Mouse (Mus musculus): Measurements from ENCODE around the gene B230104I21Rik. TPM values are rescaled to one million over a fixed set of nuclear protein-coding genes. Genes with fewer than 3 reads are reported as not detected.

B230104I21Rik gene
- polyA plus RNA-seq, 1 experiment, result not detected

GRCm38 (mm10) chr4:154390333-154391080, 54.6 kb downstream of the B230104I21Rik start:
- Histone ChIP-seq H3K36me3 (ENCODE audit: control insufficient read depth, insufficient read depth) (no peaks in the 10 kb centered on the region), H3K4me3 (no peak overlapping the region), H3K79me2 (ENCODE audit: control insufficient read depth, insufficient read depth) (no peaks in the 10 kb centered on the region), H3K27me3 (ENCODE audit: control insufficient read depth, insufficient read depth, insufficient read length) (no peaks in the 10 kb centered on the region), H3ac (ENCODE audit: control insufficient read depth, insufficient read length) (no peak overlapping the region), H3K4me2 (ENCODE audit: low read depth) (no peak overlapping the region)
- TF ChIP-seq POLR2AphosphoS2 (IDR thresholded peaks at IDR 0.05; ENCODE audit: insufficient read length, low read depth) (no peak), REST (IDR thresholded peaks at IDR 0.05; ENCODE audit: insufficient read depth, insufficient read length) (no peak), USF1 (IDR thresholded peaks at IDR 0.05; ENCODE audit: low read depth) (no peak), MAX (IDR thresholded peaks at IDR 0.05; ENCODE audit: low read depth) (no peak), MYOG (IDR thresholded peaks at IDR 0.05; ENCODE audit: control insufficient read depth in 1 of 3, insufficient read depth in 1 of 3, insufficient read length in 2 of 3, low read depth in 2 of 3) (no peak), TCF3 (IDR thresholded peaks at IDR 0.05; ENCODE audit: insufficient read length, low read depth) (no peak), TCF12 (IDR thresholded peaks at IDR 0.05; ENCODE audit: insufficient read depth, poor library complexity, severe bottlenecking) (no peak)

- Histone ChIP-seq H3ac (ENCODE audit: control insufficient read depth, insufficient read length) (no peak overlapping the region), H3K79me2 (ENCODE audit: control insufficient read depth, insufficient read depth) (no peaks in the 10 kb centered on the region), H3K4me2 (ENCODE audit: low read depth) (no peak overlapping the region), H3K4me3 (no peak overlapping the region), H3K36me3 (ENCODE audit: control insufficient read depth, insufficient read depth) (no peaks in the 10 kb centered on the region), H3K27me3 (ENCODE audit: control insufficient read depth, insufficient read depth, insufficient read length) (no peaks in the 10 kb centered on the region)
- TF ChIP-seq USF1 (IDR thresholded peaks at IDR 0.05; ENCODE audit: low read depth) (no peak), POLR2A (IDR thresholded peaks at IDR 0.05; ENCODE audit: insufficient read length, low read depth) (no peak), CEBPB (IDR thresholded peaks at IDR 0.05; ENCODE audit: insufficient read depth, poor library complexity, severe bottlenecking) (no peak), MYOD1 (IDR thresholded peaks at IDR 0.05; ENCODE audit: control insufficient read depth in 1 of 3, insufficient read length in 2 of 3, low read depth in 2 of 3) (no peak), REST (IDR thresholded peaks at IDR 0.05; ENCODE audit: insufficient read depth, insufficient read length) (no peak), E2F4 (IDR thresholded peaks at IDR 0.05; ENCODE audit: insufficient read depth) (no peak), MYOG (IDR thresholded peaks at IDR 0.05; ENCODE audit: control insufficient read depth in 1 of 3, insufficient read depth in 1 of 3, insufficient read length in 2 of 3, low read depth in 2 of 3) (no peak), MAX (IDR thresholded peaks at IDR 0.05; ENCODE audit: low read depth) (no peak), SRF (IDR thresholded peaks at IDR 0.05; ENCODE audit: control insufficient read depth, insufficient read length, low read depth) (no peak), POLR2AphosphoS2 (IDR thresholded peaks at IDR 0.05; ENCODE audit: insufficient read length, low read depth) (no peak), TCF3 (IDR thresholded peaks at IDR 0.05; ENCODE audit: insufficient read length, low read depth) (no peak)
Measured at GRCm38 (mm10) chr4:154392641-154393040, 56.7 kb downstream of the B230104I21Rik start.

GRCm38 (mm10) chr4:154393196-154394122, 57.5 kb downstream of the B230104I21Rik start:
- no peak for TF ChIP-seq MYOD1 (IDR thresholded peaks at IDR 0.05; ENCODE audit: control insufficient read depth in 1 of 3, insufficient read length in 2 of 3, low read depth in 2 of 3)
- TF ChIP-seq SRF (IDR thresholded peaks at IDR 0.05; ENCODE audit: control insufficient read depth, insufficient read length, low read depth), result no peak
- no peak for TF ChIP-seq MAX (IDR thresholded peaks at IDR 0.05; ENCODE audit: low read depth)
- TF ChIP-seq CEBPB (IDR thresholded peaks at IDR 0.05; ENCODE audit: insufficient read depth, poor library complexity, severe bottlenecking), result no peak
- no peak for TF ChIP-seq E2F4 (IDR thresholded peaks at IDR 0.05; ENCODE audit: insufficient read depth)
- no peak for TF ChIP-seq TCF3 (IDR thresholded peaks at IDR 0.05; ENCODE audit: insufficient read length, low read depth)
- TF ChIP-seq MYOG (IDR thresholded peaks at IDR 0.05; ENCODE audit: control insufficient read depth in 1 of 3, insufficient read depth in 1 of 3, insufficient read length in 2 of 3, low read depth in 2 of 3), result no peak
- TF ChIP-seq REST (IDR thresholded peaks at IDR 0.05; ENCODE audit: insufficient read depth, insufficient read length), result no peak
- TF ChIP-seq TCF12 (IDR thresholded peaks at IDR 0.05; ENCODE audit: insufficient read depth, poor library complexity, severe bottlenecking), result no peak
- TF ChIP-seq POLR2AphosphoS2 (IDR thresholded peaks at IDR 0.05; ENCODE audit: insufficient read length, low read depth), result no peak
- TF ChIP-seq POLR2A (IDR thresholded peaks at IDR 0.05; ENCODE audit: insufficient read length, low read depth), result no peak
- no peak for TF ChIP-seq USF1 (IDR thresholded peaks at IDR 0.05; ENCODE audit: low read depth)
- H3K4me2 ChIP-seq (ENCODE audit: low read depth), result no peak overlapping the region

GRCm38 (mm10) chr4:154394123-154394722, 58.3 kb downstream of the B230104I21Rik start:
- no peaks in the 10 kb centered on the region for H3K79me2 ChIP-seq (ENCODE audit: control insufficient read depth, insufficient read depth)
- no peak overlapping the region for H3K4me3 ChIP-seq
- H3K4me2 ChIP-seq (ENCODE audit: low read depth), result no peak overlapping the region
- no peak overlapping the region for H3ac ChIP-seq (ENCODE audit: control insufficient read depth, insufficient read length)
- H3K27me3 ChIP-seq (ENCODE audit: control insufficient read depth, insufficient read depth, insufficient read length), result no peaks in the 10 kb centered on the region
- TF ChIP-seq TCF12 (IDR thresholded peaks at IDR 0.05; ENCODE audit: insufficient read depth, poor library complexity, severe bottlenecking), result no peak
- no peak for TF ChIP-seq REST (IDR thresholded peaks at IDR 0.05; ENCODE audit: insufficient read depth, insufficient read length)
- no peak for TF ChIP-seq POLR2A (IDR thresholded peaks at IDR 0.05; ENCODE audit: insufficient read length, low read depth)
- no peak for TF ChIP-seq CEBPB (IDR thresholded peaks at IDR 0.05; ENCODE audit: insufficient read depth, poor library complexity, severe bottlenecking)
- no peak for TF ChIP-seq USF1 (IDR thresholded peaks at IDR 0.05; ENCODE audit: low read depth)
- no peak for TF ChIP-seq TCF3 (IDR thresholded peaks at IDR 0.05; ENCODE audit: insufficient read length, low read depth)
- TF ChIP-seq MYOG (IDR thresholded peaks at IDR 0.05; ENCODE audit: control insufficient read depth in 1 of 3, insufficient read depth in 1 of 3, insufficient read length in 2 of 3, low read depth in 2 of 3), result no peak
- TF ChIP-seq SRF (IDR thresholded peaks at IDR 0.05; ENCODE audit: control insufficient read depth, insufficient read length, low read depth), result no peak
- no peak for TF ChIP-seq E2F4 (IDR thresholded peaks at IDR 0.05; ENCODE audit: insufficient read depth)
- no peak for TF ChIP-seq POLR2AphosphoS2 (IDR thresholded peaks at IDR 0.05; ENCODE audit: insufficient read length, low read depth)
- TF ChIP-seq MAX (IDR thresholded peaks at IDR 0.05; ENCODE audit: low read depth), result no peak
- no peak for TF ChIP-seq MYOD1 (IDR thresholded peaks at IDR 0.05; ENCODE audit: control insufficient read depth in 1 of 3, insufficient read length in 2 of 3, low read depth in 2 of 3)
- no peaks in the 10 kb centered on the region for H3K36me3 ChIP-seq (ENCODE audit: control insufficient read depth, insufficient read depth)

More at GRCm38 (mm10) chr4:154393196-154394122, 57.5 kb downstream of the B230104I21Rik start:
- H3K36me3 ChIP-seq (ENCODE audit: control insufficient read depth, insufficient read depth), result no peaks in the 10 kb centered on the region
- H3K79me2 ChIP-seq (ENCODE audit: control insufficient read depth, insufficient read depth), result no peaks in the 10 kb centered on the region
- no peaks in the 10 kb centered on the region for H3K27me3 ChIP-seq (ENCODE audit: control insufficient read depth, insufficient read depth, insufficient read length)
- H3K4me3 ChIP-seq, result no peak overlapping the region
- no peak overlapping the region for H3ac ChIP-seq (ENCODE audit: control insufficient read depth, insufficient read length)
